Mouse (Mus musculus): ENCODE results near the gene Tbc1d30. TPM values are rescaled to one million over a fixed set of nuclear protein-coding genes. Genes with fewer than 3 reads are reported as not detected.

Tbc1d30 gene
- polyA plus RNA-seq, 1 experiment from 2014 or later = 9.2 TPM

- peaks cover 12% of the 10 kb centered on the region; the same call in 1 of the 2 replicates for H3K36me3 ChIP-seq
- H3K4me3 ChIP-seq (replicated peaks) = no peak overlapping the region
- ATAC-seq = no peak
- H3K9ac ChIP-seq (replicated peaks) = no peak overlapping the region
- no peaks in the 10 kb centered on the region for H3K27me3 ChIP-seq
- 0 out of 2 replicates have a peak, but pooled peaks cover 3% of the 10 kb centered on the region for H3K4me1 ChIP-seq (replicated peaks)
- no peak overlapping the region for H3K4me2 ChIP-seq (replicated peaks)
- no peaks in the 10 kb centered on the region for H3K9me3 ChIP-seq
- H3K27ac ChIP-seq = no peak overlapping the region
- WGBS = 86% methylated on average over 11 of the region's 11 CpGs
Measured at GRCm38 (mm10) chr10:121280943-121281342, 70.1 kb downstream of the Tbc1d30 start.

GRCm38 (mm10) chr10:121277022-121277471, 74.0 kb downstream of the Tbc1d30 start:
- Histone ChIP-seq H3K36me3 (peaks cover 28% of the 10 kb centered on the region), H3K9ac (replicated peaks) (no peak overlapping the region), H3K27ac (no peak overlapping the region), H3K4me3 (replicated peaks) (no peak overlapping the region), H3K4me2 (replicated peaks) (no peak overlapping the region), H3K27me3 (no peaks in the 10 kb centered on the region), H3K9me3 (no peaks in the 10 kb centered on the region), H3K4me1 (replicated peaks) (no peaks in the 10 kb centered on the region)
- ATAC-seq = no peak
- WGBS = 60% methylated on average over 2 of the region's 2 CpGs

GRCm38 (mm10) chr10:121274964-121275363, 76.1 kb downstream of the Tbc1d30 start:
- Histone ChIP-seq H3K27me3 (no peaks in the 10 kb centered on the region), H3K4me3 (replicated peaks) (no peak overlapping the region), H3K9me3 (no peaks in the 10 kb centered on the region), H3K9ac (replicated peaks) (no peak overlapping the region), H3K27ac (no peak overlapping the region), H3K4me2 (replicated peaks) (no peak overlapping the region), H3K4me1 (replicated peaks) (no peaks in the 10 kb centered on the region), H3K36me3 (peaks cover 41% of the 10 kb centered on the region)
- no peak for ATAC-seq
- WGBS = 91% methylated on average over 1 of the region's 1 CpGs

GRCm38 (mm10) chr10:121271002-121271401, 80.1 kb downstream of the Tbc1d30 start:
- ATAC-seq = no peak
- no peak overlapping the region for H3K4me2 ChIP-seq (replicated peaks)
- H3K4me3 ChIP-seq (replicated peaks) = no peak overlapping the region
- H3K4me1 ChIP-seq (replicated peaks) = no peaks in the 10 kb centered on the region
- no peak overlapping the region for H3K27ac ChIP-seq
- H3K36me3 ChIP-seq = peaks cover 59% of the 10 kb centered on the region
- no peaks in the 10 kb centered on the region for H3K9me3 ChIP-seq
- no peaks in the 10 kb centered on the region for H3K27me3 ChIP-seq
- WGBS = 92% methylated on average over 8 of the region's 8 CpGs
- H3K9ac ChIP-seq (replicated peaks) = no peak overlapping the region

- Histone ChIP-seq H3K4me3 (replicated peaks) (no peak overlapping the region), H3K27me3 (no peaks in the 10 kb centered on the region), H3K9me3 (no peaks in the 10 kb centered on the region), H3K9ac (replicated peaks) (no peak overlapping the region), H3K27ac (no peak overlapping the region), H3K36me3 (peaks cover 51% of the 10 kb centered on the region), H3K4me2 (replicated peaks) (no peak overlapping the region), H3K4me1 (replicated peaks) (no peaks in the 10 kb centered on the region)
- ATAC-seq = no peak
- 93% methylated on average over 8 of the region's 8 CpGs for WGBS
Measured at GRCm38 (mm10) chr10:121268771-121269170, 82.3 kb downstream of the Tbc1d30 start.

GRCm38 (mm10) chr10:121264204-121264575, 86.9 kb downstream of the Tbc1d30 start:
- no peak for ATAC-seq
- Histone ChIP-seq H3K4me3 (replicated peaks) (no peak overlapping the region), H3K9me3 (no peaks in the 10 kb centered on the region), H3K27ac (no peak overlapping the region), H3K4me2 (replicated peaks) (no peak overlapping the region), H3K27me3 (no peaks in the 10 kb centered on the region), H3K36me3 (peaks cover 28% of the 10 kb centered on the region), H3K4me1 (replicated peaks) (no peaks in the 10 kb centered on the region), H3K9ac (replicated peaks) (no peak overlapping the region)
- WGBS = 88% methylated on average over 7 of the region's 7 CpGs

- Histone ChIP-seq H3K9me3 (no peaks in the 10 kb centered on the region), H3K4me3 (replicated peaks) (no peak overlapping the region), H3K4me2 (replicated peaks) (no peak overlapping the region), H3K27ac (no peak overlapping the region), H3K27me3 (no peaks in the 10 kb centered on the region), H3K36me3 (peaks cover 28% of the 10 kb centered on the region), H3K4me1 (replicated peaks) (no peaks in the 10 kb centered on the region), H3K9ac (replicated peaks) (no peak overlapping the region)
- ATAC-seq = no peak
- WGBS = 92% methylated on average over 21 of the region's 21 CpGs
Measured at GRCm38 (mm10) chr10:121263520-121264203, 87.4 kb downstream of the Tbc1d30 start.

GRCm38 (mm10) chr10:121262206-121262605, 88.9 kb downstream of the Tbc1d30 start:
- Histone ChIP-seq H3K36me3 (peaks cover 23% of the 10 kb centered on the region), H3K27ac (no peak overlapping the region), H3K4me2 (replicated peaks) (no peak overlapping the region), H3K4me3 (replicated peaks) (no peak overlapping the region), H3K9ac (replicated peaks) (no peak overlapping the region), H3K27me3 (no peaks in the 10 kb centered on the region), H3K9me3 (no peaks in the 10 kb centered on the region), H3K4me1 (replicated peaks) (no peaks in the 10 kb centered on the region)
- WGBS = 91% methylated on average over 8 of the region's 8 CpGs
- no peak for ATAC-seq

GRCm38 (mm10) chr10:121261036-121261592, 90.0 kb downstream of the Tbc1d30 start:
- 91% methylated on average over 6 of the region's 6 CpGs for WGBS
- Histone ChIP-seq H3K9me3 (no peaks in the 10 kb centered on the region), H3K4me2 (replicated peaks) (no peak overlapping the region), H3K27me3 (peaks cover under 1% of the 10 kb centered on the region; the same call in 1 of the 2 replicates), H3K27ac (no peak overlapping the region), H3K4me1 (replicated peaks) (0 out of 2 replicates have a peak, but pooled peaks cover 2% of the 10 kb centered on the region), H3K36me3 (peaks cover 12% of the 10 kb centered on the region), H3K9ac (replicated peaks) (no peak overlapping the region), H3K4me3 (replicated peaks) (no peak overlapping the region)
- no peak for ATAC-seq

GRCm38 (mm10) chr10:121256115-121256825, 94.8 kb downstream of the Tbc1d30 start:
- no peak overlapping the region for H3K4me2 ChIP-seq (replicated peaks)
- 0 out of 2 replicates have a peak, but pooled peaks cover 2% of the 10 kb centered on the region for H3K4me1 ChIP-seq (replicated peaks)
- H3K27me3 ChIP-seq = peaks cover 10% of the 10 kb centered on the region; the same call in 1 of the 2 replicates
- H3K9ac ChIP-seq (replicated peaks) = no peak overlapping the region
- H3K36me3 ChIP-seq = no peaks in the 10 kb centered on the region
- no peak overlapping the region for H3K27ac ChIP-seq
- whole genome bisulfite sequencing = 26% methylated on average over 17 of the region's 17 CpGs
- no peak overlapping the region for H3K4me3 ChIP-seq (replicated peaks)
- ATAC-seq = peak; percentile 60
- no peaks in the 10 kb centered on the region for H3K9me3 ChIP-seq

- Histone ChIP-seq H3K27me3 (peaks cover 10% of the 10 kb centered on the region; the same call in 1 of the 2 replicates), H3K9ac (replicated peaks) (no peak overlapping the region), H3K4me2 (replicated peaks) (no peak overlapping the region), H3K9me3 (no peaks in the 10 kb centered on the region), H3K36me3 (no peaks in the 10 kb centered on the region), H3K27ac (no peak overlapping the region), H3K4me3 (replicated peaks) (no peak overlapping the region), H3K4me1 (replicated peaks) (0 out of 2 replicates have a peak, but pooled peaks cover 2% of the 10 kb centered on the region)
- 90% methylated on average over 5 of the region's 5 CpGs for WGBS
- ATAC-seq = no peak
Measured at GRCm38 (mm10) chr10:121255465-121255864, 95.6 kb downstream of the Tbc1d30 start.

- no peaks in the 10 kb centered on the region for H3K36me3 ChIP-seq
- WGBS = 85% methylated on average over 8 of the region's 8 CpGs
- H3K9ac ChIP-seq (replicated peaks) = no peak overlapping the region
Measured at GRCm38 (mm10) chr10:121254343-121254742, 96.7 kb downstream of the Tbc1d30 start.

More at GRCm38 (mm10) chr10:121254343-121254742, 96.7 kb downstream of the Tbc1d30 start:
- 0 out of 2 replicates have a peak, but pooled peaks cover 2% of the 10 kb centered on the region for H3K4me1 ChIP-seq (replicated peaks)
- H3K9me3 ChIP-seq = no peaks in the 10 kb centered on the region
- H3K4me2 ChIP-seq (replicated peaks) = no peak overlapping the region
- H3K27ac ChIP-seq = no peak overlapping the region
- ATAC-seq = no peak
- peaks cover 10% of the 10 kb centered on the region; the same call in 1 of the 2 replicates for H3K27me3 ChIP-seq
- H3K4me3 ChIP-seq (replicated peaks) = no peak overlapping the region
